15 mouse cellular contexts compared by ENCODE assay signal in genomic region chr8:121921582-121921981, GRCm38 (mm10). TPM values are rescaled to one million over a fixed set of nuclear protein-coding genes. Genes with fewer than 3 reads are reported as not detected.
A peak's percentile ranks its signal among the peaks of the same experiment; 100 is the strongest.
DNase-seq lines count a peak whose midpoint lies in the region; ATAC-seq and TF ChIP-seq lines count a peak whose summit lies in the region.
"Had no signal": no experiment of that assay in that cellular context is flagged by ENCODE, and none has a peak within 500 bp of the region (broad histone marks: within the 10 kb centered on the region; RNA-seq: fewer than 3 reads in every experiment).

No protein-coding gene starts in this region.

- no peak overlapping the region for H3K4me3 ChIP-seq in heart, embryonic 14.5 days (ENCODE audit: control insufficient read depth in 1 of 2, insufficient read depth in 1 of 2, low read depth in 1 of 2, low read length in 2 of 2)
- no peak overlapping the region for H3K4me3 ChIP-seq in midbrain, embryonic 10.5 days
- no peak overlapping the region for H3K4me3 ChIP-seq in midbrain, postnatal 0 days (ENCODE audit: low read depth, low read length)
- H3K4me3 ChIP-seq in lung, embryonic 16.5 days (ENCODE audit: low read length), result no peak overlapping the region
- no peak overlapping the region for H3K4me3 ChIP-seq in stomach, embryonic 14.5 days (ENCODE audit: low read depth, low read length)
- H3K4me3 ChIP-seq: forebrain, embryonic 15.5 days; limb, embryonic 13.5 days had no signal

- no peak for ATAC-seq in heart, embryonic 14.5 days (ENCODE audit: insufficient number of reproducible peaks, insufficient read depth, low FRiP score, low read depth)
- ATAC-seq in midbrain, postnatal 0 days (ENCODE audit: low FRiP score), result no peak
- ATAC-seq in lung, embryonic 16.5 days (ENCODE audit: low read depth), result peak; percentile 39
- ATAC-seq in stomach, embryonic 14.5 days (ENCODE audit: insufficient number of reproducible peaks, insufficient read depth, low FRiP score, low read depth), result no peak
- ATAC-seq: forebrain, embryonic 15.5 days; Patski had no signal

- 75% methylated on average over 8 of the region's 8 CpGs for WGBS in heart, embryonic 14.5 days
- WGBS in midbrain, embryonic 10.5 days, result 74% methylated on average over 8 of the region's 8 CpGs
- WGBS in midbrain, postnatal 0 days, result 70% methylated on average over 8 of the region's 8 CpGs
- WGBS in lung, embryonic 16.5 days, result 37% methylated on average over 8 of the region's 8 CpGs
- WGBS in stomach, embryonic 14.5 days, result 80% methylated on average over 8 of the region's 8 CpGs

- H3K4me2 ChIP-seq in heart, embryonic 14.5 days (ENCODE audit: low read length), result no peak overlapping the region
- no peak overlapping the region for H3K4me2 ChIP-seq in midbrain, postnatal 0 days (ENCODE audit: low read depth, low read length, poor library complexity, severe bottlenecking)
- H3K4me2 ChIP-seq in lung, embryonic 16.5 days (ENCODE audit: low read depth, low read length), result 0 out of 2 replicates have a peak overlapping the region, but pooled peaks have one; percentile 16
- H3K4me2 ChIP-seq in stomach, embryonic 14.5 days (replicated peaks; ENCODE audit: low read depth, low read length), result no peak overlapping the region
- H3K4me2 ChIP-seq: forebrain, embryonic 15.5 days; limb, embryonic 13.5 days had no signal

- H3K36me3 ChIP-seq in heart, embryonic 14.5 days (ENCODE audit: control insufficient read depth, insufficient read depth, low read length), result no peaks in the 10 kb centered on the region
- H3K36me3 ChIP-seq in midbrain, embryonic 10.5 days, result no peaks in the 10 kb centered on the region
- no peaks in the 10 kb centered on the region for H3K36me3 ChIP-seq in midbrain, postnatal 0 days (ENCODE audit: insufficient read depth, low read length)
- H3K36me3 ChIP-seq in lung, embryonic 16.5 days (ENCODE audit: control insufficient read depth, insufficient read depth, low read length), result no peaks in the 10 kb centered on the region
- H3K36me3 ChIP-seq in stomach, embryonic 14.5 days (ENCODE audit: control insufficient read depth, insufficient read depth, low read length), result no peaks in the 10 kb centered on the region
- H3K36me3 ChIP-seq: forebrain, embryonic 15.5 days; limb, embryonic 13.5 days had no signal

- DNase-seq in heart, postnatal 36 days, result no peak
- no peak for DNase-seq in midbrain, embryonic 10.5 days (ENCODE audit: low spot score)
- no peak for DNase-seq in midbrain, postnatal 0 days (ENCODE audit: low spot score)
- DNase-seq in frontal cortex, postnatal 36 days (ENCODE audit: low spot score in 2 of 2), result no peak
- no peak for DNase-seq in adrenal gland, postnatal 10 days
- DNase-seq: cerebellum, adult 11-12 months had no signal

- TF ChIP-seq CTCF in midbrain, postnatal 0 days (IDR thresholded peaks at IDR 0.05), result no peak

- H3K9me3 ChIP-seq in heart, embryonic 14.5 days (ENCODE audit: control insufficient read depth, low read length), result no peaks in the 10 kb centered on the region
- H3K9me3 ChIP-seq in midbrain, embryonic 10.5 days (replicated peaks), result no peaks in the 10 kb centered on the region
- H3K9me3 ChIP-seq in midbrain, postnatal 0 days (ENCODE audit: low read length), result no peaks in the 10 kb centered on the region
- no peaks in the 10 kb centered on the region for H3K9me3 ChIP-seq in lung, embryonic 16.5 days (ENCODE audit: control insufficient read depth, low read length)
- no peaks in the 10 kb centered on the region for H3K9me3 ChIP-seq in stomach, embryonic 14.5 days (ENCODE audit: control insufficient read depth, low read depth, low read length)
- H3K9me3 ChIP-seq: forebrain, embryonic 15.5 days; limb, embryonic 13.5 days had no signal

- H3K27me3 ChIP-seq in heart, embryonic 14.5 days (ENCODE audit: control insufficient read depth, insufficient read depth, low read length), result no peaks in the 10 kb centered on the region
- no peaks in the 10 kb centered on the region for H3K27me3 ChIP-seq in midbrain, embryonic 10.5 days (ENCODE audit: low read depth, poor library complexity, severe bottlenecking)
- no peaks in the 10 kb centered on the region for H3K27me3 ChIP-seq in midbrain, postnatal 0 days (ENCODE audit: insufficient read depth, low read length)
- no peaks in the 10 kb centered on the region for H3K27me3 ChIP-seq in lung, embryonic 16.5 days (ENCODE audit: control insufficient read depth, insufficient read depth, low read depth, low read length)
- H3K27me3 ChIP-seq in stomach, embryonic 14.5 days (ENCODE audit: control insufficient read depth, insufficient read depth, low read length), result no peaks in the 10 kb centered on the region
- H3K27me3 ChIP-seq: forebrain, embryonic 15.5 days; limb, embryonic 13.5 days; Patski had no signal

- peak overlapping the region; percentile 12 to 47; a peak in 1 of 4 replicates for H3K27ac ChIP-seq in heart, embryonic 14.5 days (replicated peaks in 1 of 2; ENCODE audit: control insufficient read depth in 1 of 2, insufficient read depth in 1 of 2, low read depth in 2 of 2, low read length in 2 of 2)
- peak overlapping the region; percentile 29 for H3K27ac ChIP-seq in midbrain, embryonic 10.5 days (replicated peaks)
- H3K27ac ChIP-seq in midbrain, postnatal 0 days (ENCODE audit: low read depth, low read length), result no peak overlapping the region
- H3K27ac ChIP-seq in lung, embryonic 16.5 days (ENCODE audit: low read length), result peak overlapping the region; percentile 86
- peak overlapping the region; percentile 64 for H3K27ac ChIP-seq in stomach, embryonic 14.5 days (ENCODE audit: low read length)
- H3K27ac ChIP-seq: forebrain, embryonic 15.5 days; limb, embryonic 13.5 days had no signal

- intact Hi-C loops in heart, postnatal 36 days (cut with DNase I), result no loop called here

- peaks cover 2 to 7% of the 10 kb centered on the region in 2 experiments; a peak in 2 of 4 replicates for H3K4me1 ChIP-seq in heart, embryonic 14.5 days (ENCODE audit: control insufficient read depth in 2 of 2, insufficient read depth in 2 of 2, low read length in 2 of 2)
- H3K4me1 ChIP-seq in midbrain, embryonic 10.5 days, result peaks cover 28% of the 10 kb centered on the region
- H3K4me1 ChIP-seq in midbrain, postnatal 0 days (ENCODE audit: insufficient read depth, low read length), result no peaks in the 10 kb centered on the region
- peaks cover 14% of the 10 kb centered on the region for H3K4me1 ChIP-seq in lung, embryonic 16.5 days (replicated peaks; ENCODE audit: control insufficient read depth, insufficient read depth, low read length)
- peaks cover 16% of the 10 kb centered on the region for H3K4me1 ChIP-seq in stomach, embryonic 14.5 days (ENCODE audit: control insufficient read depth, insufficient read depth, low read length)
- H3K4me1 ChIP-seq: forebrain, embryonic 15.5 days; limb, embryonic 13.5 days had no signal

- H3K9ac ChIP-seq in heart, embryonic 14.5 days (ENCODE audit: low read length), result no peak overlapping the region
- no peak overlapping the region for H3K9ac ChIP-seq in midbrain, postnatal 0 days (replicated peaks; ENCODE audit: low read length, poor library complexity, severe bottlenecking)
- H3K9ac ChIP-seq in lung, embryonic 16.5 days (ENCODE audit: low read length), result peak overlapping the region; percentile 35
- no peak overlapping the region for H3K9ac ChIP-seq in stomach, embryonic 14.5 days (replicated peaks; ENCODE audit: low read depth, low read length)
- H3K9ac ChIP-seq: forebrain, embryonic 15.5 days; limb, embryonic 13.5 days had no signal

RNA-seq across cellular contexts. Expression of gene Slc7a5, which starts 14.1 kb away (rescaled TPM):
- 18.7 and 18.8 TPM in 2 replicates for polyA plus RNA-seq in heart, embryonic 14.5 days (2014; fragmentation: Nextera tagmentation; extraction: Ambion mirVana)
- 1 to 10 TPM; 3.1 to 3.6 TPM for total RNA-seq in heart, postnatal 36 days (2021)
- 29.3 and 32.7 TPM in 2 replicates for polyA plus RNA-seq in midbrain, embryonic 10.5 days (2016; fragmentation: Nextera tagmentation; extraction: Ambion mirVana)
- total RNA-seq in midbrain, postnatal 0 days (2014; rRNA removed), result 111 and 115 TPM in 2 replicates
- polyA plus RNA-seq in midbrain, postnatal 0 days (2015; fragmentation: Nextera tagmentation; extraction: Ambion mirVana), result 64.5 and 65.2 TPM in 2 replicates
- 10.4 and 10.7 TPM in 2 replicates for polyA plus RNA-seq in lung, embryonic 16.5 days (2015; fragmentation: Nextera tagmentation; extraction: Ambion mirVana)
- polyA plus RNA-seq in stomach, embryonic 14.5 days (2014; fragmentation: Nextera tagmentation; extraction: Ambion mirVana), result 17.1 and 19.7 TPM in 2 replicates
- total RNA-seq in adrenal gland, postnatal 10 days (2021), result 10 to 100 TPM; 32.0 to 47.2 TPM

RNA-seq across cellular contexts. Expression of gene Car5a, which starts 23.1 kb away (rescaled TPM):
- not detected in 2 replicates for polyA plus RNA-seq in heart, embryonic 14.5 days (2014; fragmentation: Nextera tagmentation; extraction: Ambion mirVana)
- not detected for total RNA-seq in heart, postnatal 36 days (2021)
- 0.27 and 0.30 TPM in 2 replicates for polyA plus RNA-seq in midbrain, embryonic 10.5 days (2016; fragmentation: Nextera tagmentation; extraction: Ambion mirVana)
- total RNA-seq in midbrain, postnatal 0 days (2014; rRNA removed), result 0.19 TPM in 1 of 2 replicates, not detected in the other
- 0.17 and 0.22 TPM in 2 replicates for polyA plus RNA-seq in midbrain, postnatal 0 days (2015; fragmentation: Nextera tagmentation; extraction: Ambion mirVana)
- not detected in 2 replicates for polyA plus RNA-seq in lung, embryonic 16.5 days (2015; fragmentation: Nextera tagmentation; extraction: Ambion mirVana)
- polyA plus RNA-seq in stomach, embryonic 14.5 days (2014; fragmentation: Nextera tagmentation; extraction: Ambion mirVana), result not detected in 2 replicates
- 1 to 10 TPM; 2.3 to 4.6 TPM for total RNA-seq in adrenal gland, postnatal 10 days (2021)
- total RNA-seq: adrenal gland, postnatal 25 days; heart, adult 18-20 months had no signal
- polyA plus RNA-seq: embryonic facial prominence, embryonic 11.5 days; limb, embryonic 13.5 days; Patski had no signal

RNA-seq across cellular contexts. Expression of gene Banp, which starts 28.0 kb away (rescaled TPM):
- 21.2 and 24.8 TPM in 2 replicates for polyA plus RNA-seq in heart, embryonic 14.5 days (2014; fragmentation: Nextera tagmentation; extraction: Ambion mirVana)
- 10 to 100 TPM in 1 of 2 experiments, 1 to 10 TPM in 1; 8.5 to 19.2 TPM for total RNA-seq in heart, postnatal 36 days (2021)
- 53.2 and 64.6 TPM in 2 replicates for polyA plus RNA-seq in midbrain, embryonic 10.5 days (2016; fragmentation: Nextera tagmentation; extraction: Ambion mirVana)
- total RNA-seq in midbrain, postnatal 0 days (2014; rRNA removed), result 37.1 and 51.6 TPM in 2 replicates
- 22.4 and 24.8 TPM in 2 replicates for polyA plus RNA-seq in midbrain, postnatal 0 days (2015; fragmentation: Nextera tagmentation; extraction: Ambion mirVana)
- 50.7 and 53.0 TPM in 2 replicates for polyA plus RNA-seq in lung, embryonic 16.5 days (2015; fragmentation: Nextera tagmentation; extraction: Ambion mirVana)
- 33.8 and 42.4 TPM in 2 replicates for polyA plus RNA-seq in stomach, embryonic 14.5 days (2014; fragmentation: Nextera tagmentation; extraction: Ambion mirVana)
- total RNA-seq in adrenal gland, postnatal 10 days (2021), result 10 to 100 TPM; 14.0 to 21.3 TPM
